8 mouse cellular contexts compared by ENCODE assay signal in genomic region chr4:133614274-133614761, GRCm38 (mm10). TPM values are rescaled to one million over a fixed set of nuclear protein-coding genes. Genes with fewer than 3 reads are reported as not detected.
A peak's percentile ranks its signal among the peaks of the same experiment; 100 is the strongest.
DNase-seq lines count a peak whose midpoint lies in the region.

No protein-coding gene starts in this region.

- peak; percentile 47 for DNase-seq in gastrocnemius, adult 18-20 months (ENCODE audit: low spot score)
- no peak for DNase-seq in gastrocnemius, postnatal 25 days
- DNase-seq in retina, postnatal 1 day = peak; percentile 57
- no peak for DNase-seq in retina, embryonic 14.5 days (ENCODE audit: low spot score)
- DNase-seq in layer of hippocampus, postnatal 14 days (ENCODE audit: low spot score in 2 of 2) = peak; percentile 29 to 38
- peak; percentile 77 to 82 for DNase-seq in right cerebral cortex, adult 2 months (ENCODE audit: low spot score in 2 of 2)
- DNase-seq in kidney, adult 11 months = no peak
- DNase-seq in cerebellum, postnatal 4 days (ENCODE audit: low spot score in 2 of 2) = no peak

RNA-seq across cellular contexts. Expression of gene Sfn, which starts 12.3 kb away (rescaled TPM):
- total RNA-seq in gastrocnemius, adult 18-20 months (2021) = 1 to 10 TPM in 1 of 2 experiments, under 1 TPM in 1; 0.91 to 1.7 TPM
- total RNA-seq in gastrocnemius, postnatal 25 days (2021) = 1 to 10 TPM; 1.1 to 1.2 TPM
- 1 to 10 TPM; 1.2 to 1.5 TPM for total RNA-seq in layer of hippocampus, postnatal 14 days (2021)

RNA-seq across cellular contexts. Expression of gene Gpn2, which starts 30.2 kb away (rescaled TPM):
- total RNA-seq in gastrocnemius, adult 18-20 months (2021) = 1 to 10 TPM; 5.8 to 5.9 TPM
- 1 to 10 TPM; 4.6 to 4.9 TPM for total RNA-seq in gastrocnemius, postnatal 25 days (2021)
- 10 to 100 TPM; 11.1 to 11.4 TPM for total RNA-seq in layer of hippocampus, postnatal 14 days (2021)

RNA-seq across cellular contexts. Expression of gene Zdhhc18, which starts 35.6 kb away (rescaled TPM):
- 10 to 100 TPM; 24.1 to 35.7 TPM for total RNA-seq in gastrocnemius, adult 18-20 months (2021)
- total RNA-seq in gastrocnemius, postnatal 25 days (2021) = 10 to 100 TPM; 22.9 to 24.3 TPM
- 10 to 100 TPM; 30.0 to 36.7 TPM for total RNA-seq in layer of hippocampus, postnatal 14 days (2021)

RNA-seq across cellular contexts. Expression of gene Gpatch3, which starts 39.8 kb away (rescaled TPM):
- total RNA-seq in gastrocnemius, adult 18-20 months (2021) = 1 to 10 TPM; 2.8 to 4.0 TPM
- 1 to 10 TPM; 2.1 to 3.6 TPM for total RNA-seq in gastrocnemius, postnatal 25 days (2021)
- 1 to 10 TPM; 8.0 TPM for total RNA-seq in layer of hippocampus, postnatal 14 days (2021)

RNA-seq across cellular contexts. Expression of gene Pigv, which starts 58.1 kb away (rescaled TPM):
- total RNA-seq in gastrocnemius, adult 18-20 months (2021) = 10 to 100 TPM in 1 of 2 experiments, 1 to 10 TPM in 1; 9.7 to 12.2 TPM
- total RNA-seq in gastrocnemius, postnatal 25 days (2021) = 1 to 10 TPM; 8.3 to 9.6 TPM
- 1 to 10 TPM; 6.8 to 9.1 TPM for total RNA-seq in layer of hippocampus, postnatal 14 days (2021)

Comparison
In these comparisons a context has a peak if more than half of its experiments do, and no peak if none do; other contexts are left out.
1. DNase-seq: peak in gastrocnemius, adult 18-20 months (single experiment), retina, postnatal 1 day (single experiment), layer of hippocampus, postnatal 14 days (2 of 2) and right cerebral cortex, adult 2 months (2 of 2); none in gastrocnemius, postnatal 25 days (single experiment), retina, embryonic 14.5 days (single experiment), kidney, adult 11 months (single experiment) and cerebellum, postnatal 4 days (0 of 2).